Mouse (Mus musculus): ENCODE data around the gene Tmem268. TPM values are rescaled to one million over a fixed set of nuclear protein-coding genes. Genes with fewer than 3 reads are reported as not detected.

Tmem268 gene
- polyA plus RNA-seq, 1 experiment = 6.9 TPM

- no peak for TF ChIP-seq GATA1 (IDR thresholded peaks at IDR 0.05; ENCODE audit: low read length)
These were observed 63.3 kb downstream of the Tmem268 start for GRCm38 (mm10) chr4:63621861-63622260.

GRCm38 (mm10) chr4:63622378-63622835 lies 63.8 kb downstream of the Tmem268 start, which contains the start of gene Tex48:
Gene Tex48 (minus strand): TSS chr4:63622428.
- TF ChIP-seq GATA1 (IDR thresholded peaks at IDR 0.05; ENCODE audit: low read length) = no peak

GRCm38 (mm10) chr4:63625563-63626080 lies 67.0 kb downstream of the Tmem268 start:
- TF ChIP-seq GATA1 (IDR thresholded peaks at IDR 0.05; ENCODE audit: low read length) = no peak

GRCm38 (mm10) chr4:63627111-63627510 lies 68.5 kb downstream of the Tmem268 start:
- TF ChIP-seq GATA1 (IDR thresholded peaks at IDR 0.05; ENCODE audit: low read length) = no peak

GRCm38 (mm10) chr4:63633181-63633580 lies 74.6 kb downstream of the Tmem268 start:
- no peak for TF ChIP-seq GATA1 (IDR thresholded peaks at IDR 0.05; ENCODE audit: low read length)

Other genes starting within 250 kb of the Tmem268 start
- gene Orm1, start 214.2 kb upstream of the Tmem268 start, polyA plus RNA-seq (2012) = not detected in 2 replicates
- gene Orm3, start 202.6 kb upstream of the Tmem268 start, polyA plus RNA-seq (2012) = not detected in 2 replicates
- not detected in 2 replicates for gene Orm2, start 196.3 kb upstream of the Tmem268 start, polyA plus RNA-seq (2012)
- not detected in 2 replicates for gene Akna, start 155.4 kb upstream of the Tmem268 start, polyA plus RNA-seq (2012)
- gene Whrn, start 62.8 kb upstream of the Tmem268 start, polyA plus RNA-seq (2012) = not detected in 2 replicates
- 135 and 188 TPM in 2 replicates for gene Atp6v1g1, start 14.0 kb upstream of the Tmem268 start, polyA plus RNA-seq (2012)
- not detected in 2 replicates for gene Gm11213, start 46.5 kb downstream of the Tmem268 start, polyA plus RNA-seq (2012)
- gene Tex48, start 63.6 kb downstream of the Tmem268 start, polyA plus RNA-seq (2012) = not detected in 2 replicates
- gene Gm11214, start 104.6 kb downstream of the Tmem268 start, polyA plus RNA-seq (2012) = not detected in 2 replicates
- not detected in 2 replicates for gene Tnfsf15, start 186.3 kb downstream of the Tmem268 start, polyA plus RNA-seq (2012)